In genomic region chr1:76194844-76195243, GRCm38 (mm10) we compare ENCODE assay signal across 11 mouse cellular contexts.
A peak's percentile ranks its signal among the peaks of the same experiment; 100 is the strongest.
DNase-seq lines count a peak whose midpoint lies in the region; TF ChIP-seq lines count a peak whose summit lies in the region.
"Had no signal": no experiment of that assay in that cellular context is flagged by ENCODE, and none has a peak within 500 bp of the region (broad histone marks: within the 10 kb centered on the region; RNA-seq: fewer than 3 reads in every experiment).

No protein-coding gene starts in this region.

- no peaks in the 10 kb centered on the region for H3K9me3 ChIP-seq in heart, embryonic 10.5 days
- H3K9me3 ChIP-seq: embryonic facial prominence, embryonic 15.5 days had no signal

- H3K27ac ChIP-seq in heart, embryonic 10.5 days, result no peak overlapping the region
- H3K27ac ChIP-seq: embryonic facial prominence, embryonic 15.5 days had no signal

- no peaks in the 10 kb centered on the region for H3K36me3 ChIP-seq in heart, embryonic 10.5 days
- H3K36me3 ChIP-seq: embryonic facial prominence, embryonic 15.5 days had no signal

- TF ChIP-seq CTCF in lung, adult 2 months (IDR thresholded peaks at IDR 0.05; ENCODE audit: insufficient read depth, low read length), result no peak

- no peak overlapping the region for H3K4me3 ChIP-seq in heart, embryonic 10.5 days
- H3K4me3 ChIP-seq in lung, adult 2 months (replicated peaks; ENCODE audit: extremely low read depth, low read depth, low read length), result no peak overlapping the region
- H3K4me3 ChIP-seq: embryonic facial prominence, embryonic 15.5 days had no signal

- intact Hi-C loops in heart, postnatal 14 days (cut with DNase I), result no loop called here

- WGBS in heart, embryonic 10.5 days, result 79% methylated on average over 4 of the region's 4 CpGs
- 46% methylated on average over 4 of the region's 4 CpGs for WGBS in lung, adult 2 months

- no peak for TF ChIP-seq POLR2A in lung, adult 2 months (IDR thresholded peaks at IDR 0.05; ENCODE audit: borderline replicate concordance, extremely low read depth, low read depth, low read length)

- H3K27me3 ChIP-seq in heart, embryonic 10.5 days (ENCODE audit: insufficient read depth, poor library complexity, severe bottlenecking), result no peaks in the 10 kb centered on the region
- H3K27me3 ChIP-seq: CH12.LX; embryonic facial prominence, embryonic 15.5 days had no signal

- DNase-seq in heart, adult 11 months, result peak; percentile 96
- no peak for DNase-seq in heart, embryonic 10.5 days (ENCODE audit: low spot score)
- DNase-seq in lung, postnatal 10 days, result peak; percentile 14
- DNase-seq in lung, adult 2 months, result no peak
- peak; percentile 56 to 78 for DNase-seq in heart, postnatal 14 days
- no peak for DNase-seq in right cerebral cortex, adult 18-20 months
- DNase-seq in yolk sac, embryonic 10.5 days (ENCODE audit: low spot score), result no peak
- DNase-seq: cerebellum, adult 9-10 months; liver had no signal

- H3K4me1 ChIP-seq in heart, embryonic 10.5 days, result no peaks in the 10 kb centered on the region
- no peaks in the 10 kb centered on the region for H3K4me1 ChIP-seq in lung, adult 2 months (ENCODE audit: control insufficient read depth, insufficient read depth, low read length)
- H3K4me1 ChIP-seq: embryonic facial prominence, embryonic 15.5 days had no signal

Comparison
In these comparisons a context has a peak if more than half of its experiments do, and no peak if none do; other contexts are left out.
1. DNase-seq: peak in heart, adult 11 months (single experiment), lung, postnatal 10 days (single experiment) and heart, postnatal 14 days (2 of 2); none in heart, embryonic 10.5 days (single experiment), lung, adult 2 months (single experiment), right cerebral cortex, adult 18-20 months (single experiment) and yolk sac, embryonic 10.5 days (single experiment).